ENCODE assay signal across 9 mouse cellular contexts in the genomic region with DNA sequence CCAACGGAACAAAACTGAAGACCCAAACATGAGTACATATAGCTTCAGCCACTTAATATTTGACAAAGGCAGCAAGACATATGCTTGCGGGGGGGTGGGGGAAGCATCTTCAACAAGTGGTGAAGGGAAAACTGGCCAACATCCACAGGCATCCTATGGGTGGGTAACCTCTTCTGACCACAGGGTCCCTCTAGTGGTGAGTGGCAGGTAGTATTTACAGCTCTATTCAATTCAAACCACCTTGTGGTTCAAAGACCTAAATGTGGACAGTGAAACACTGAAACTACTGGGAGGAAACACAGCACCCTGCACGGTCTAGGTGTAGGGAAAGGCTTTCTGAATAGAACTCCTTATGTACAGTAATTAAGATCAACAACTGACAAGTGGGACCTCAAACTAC. TPM values are rescaled to one million over a fixed set of nuclear protein-coding genes. Genes with fewer than 3 reads are reported as not detected.
DNase-seq lines count a peak whose midpoint lies in the region; ATAC-seq and TF ChIP-seq lines count a peak whose summit lies in the region.
"Had no signal": no experiment of that assay in that cellular context is flagged by ENCODE, and none has a peak within 500 bp of the region (broad histone marks: within the 10 kb centered on the region; RNA-seq: fewer than 3 reads in every experiment).

No protein-coding gene starts in this region.

- TF ChIP-seq CTCF in MEL (IDR thresholded peaks at IDR 0.05 in 2 of 3, conservative IDR thresholded peaks at IDR 0.05 in 1 of 3; ENCODE audit: control insufficient read depth in 1 of 3, insufficient read depth in 1 of 3, low read depth in 2 of 3, low read length in 3 of 3, poor library complexity in 1 of 3, severe bottlenecking in 1 of 3) = peak in 1 of 3 experiments; percentile 99; a peak in 2 of 6 replicates

- peak overlapping the region; percentile 81 for H3K27ac ChIP-seq in MEL (ENCODE audit: control insufficient read depth, low read depth, low read length)
- H3K27ac ChIP-seq in hindbrain, embryonic 11.5 days (ENCODE audit: low read depth, low read length) = no peak overlapping the region
- H3K27ac ChIP-seq: hindbrain, embryonic 15.5 days had no signal

- H3K4me3 ChIP-seq in MEL (ENCODE audit: control insufficient read depth in 1 of 2, insufficient read depth in 1 of 2, low read depth in 2 of 2, low read length in 2 of 2) = peak overlapping the region in 1 of 2 experiments; percentile 15; a peak in 1 of 4 replicates
- H3K4me3 ChIP-seq in hindbrain, embryonic 11.5 days (ENCODE audit: low read depth, low read length) = no peak overlapping the region
- H3K4me3 ChIP-seq: hindbrain, embryonic 15.5 days had no signal

- TF ChIP-seq RAD21 in MEL (IDR thresholded peaks at IDR 0.05; ENCODE audit: low read depth, low read length) = no peak

- H3K36me3 ChIP-seq in MEL (ENCODE audit: control insufficient read depth in 1 of 2, insufficient read depth in 2 of 2, low read length in 2 of 2) = peaks cover 0 to 44% of the 10 kb centered on the region in 2 experiments; a peak in 2 of 4 replicates
- no peaks in the 10 kb centered on the region for H3K36me3 ChIP-seq in hindbrain, embryonic 11.5 days (ENCODE audit: control insufficient read depth, insufficient read depth, low read length)

- TF ChIP-seq POLR2A in MEL (IDR thresholded peaks at IDR 0.05; ENCODE audit: control insufficient read depth in 1 of 2, insufficient read depth in 1 of 2, low read depth in 1 of 2, low read length in 2 of 2, poor library complexity in 1 of 2) = no peak

- peak; percentile 26 to 44 for DNase-seq in left cerebral cortex, postnatal 25 days (ENCODE audit: low spot score in 2 of 2)
- no peak for DNase-seq in left cerebral cortex, adult 11 months (ENCODE audit: low spot score)
- DNase-seq in MEL (ENCODE audit: low read depth, low spot score) = peak; percentile 96
- peak; percentile 66 for DNase-seq in c-Kit-positive CD71-positive TER-119-positive erythroid progenitor cells, embryonic 14.5 days (ENCODE audit: low spot score)
- DNase-seq in hindbrain, embryonic 11.5 days (ENCODE audit: low spot score) = peak; percentile 64
- peak; percentile 35 for DNase-seq in thymus, postnatal 4 days
- no peak for DNase-seq in ovary, postnatal 14 days (ENCODE audit: low spot score)

- no peaks in the 10 kb centered on the region for H3K79me2 ChIP-seq in MEL (ENCODE audit: control insufficient read depth, insufficient read depth, low read length, poor library complexity)

- H3K9me3 ChIP-seq in MEL (replicated peaks; ENCODE audit: insufficient read depth, low read length) = no peaks in the 10 kb centered on the region
- no peaks in the 10 kb centered on the region for H3K9me3 ChIP-seq in hindbrain, embryonic 11.5 days (ENCODE audit: control insufficient read depth, low read length)
- H3K9me3 ChIP-seq: hindbrain, embryonic 15.5 days had no signal

- peak overlapping the region; percentile 29; the same call in 1 of the 2 replicates for H3K9ac ChIP-seq in MEL (ENCODE audit: control insufficient read depth, low read depth, low read length, poor library complexity, severe bottlenecking)
- H3K9ac ChIP-seq in hindbrain, embryonic 11.5 days (ENCODE audit: low read depth, low read length) = no peak overlapping the region
- H3K9ac ChIP-seq: hindbrain, embryonic 15.5 days had no signal

- peak; percentile 25; the same call in 1 of the 2 replicates for ATAC-seq in hindbrain, embryonic 11.5 days (ENCODE audit: low FRiP score)
- peak; percentile 85 for ATAC-seq in megakaryocyte, adult 5-6 weeks (ENCODE audit: poor library complexity, severe bottlenecking)

- intact Hi-C loops in left cerebral cortex, postnatal 25 days (cut with DNase I) = loop anchor here (2.0 kb wide), 1 partner anchor 53 kb away; the partner anchor contains the start of gene Pip5k1a

- WGBS in hindbrain, embryonic 11.5 days = 44% methylated on average over 3 of the region's 3 CpGs

- TF ChIP-seq EP300 in MEL (IDR thresholded peaks at IDR 0.05; ENCODE audit: low read depth in 1 of 2, low read length in 2 of 2) = no peak

- H3K4me2 ChIP-seq in hindbrain, embryonic 11.5 days (replicated peaks; ENCODE audit: low read depth, low read length) = no peak overlapping the region
- H3K4me2 ChIP-seq: hindbrain, embryonic 15.5 days had no signal

- H3K4me1 ChIP-seq in MEL (ENCODE audit: control insufficient read depth in 1 of 2, insufficient read depth in 2 of 2, low read length in 2 of 2) = peaks cover 29 to 38% of the 10 kb centered on the region in 2 experiments
- H3K4me1 ChIP-seq in hindbrain, embryonic 11.5 days (replicated peaks; ENCODE audit: control insufficient read depth, insufficient read depth, low read length) = no peaks in the 10 kb centered on the region
- H3K4me1 ChIP-seq: hindbrain, embryonic 15.5 days had no signal

- H3K27me3 ChIP-seq in MEL (ENCODE audit: control insufficient read depth in 1 of 2, insufficient read depth in 2 of 2, low read length in 2 of 2) = no peaks in the 10 kb centered on the region
- no peaks in the 10 kb centered on the region for H3K27me3 ChIP-seq in hindbrain, embryonic 11.5 days (ENCODE audit: control insufficient read depth, insufficient read depth, low read length)

TF ChIP-seq in MEL, 35 proteins besides CTCF, POLR2A, EP300 and RAD21:
- TF ChIP-seq MEF2A (IDR thresholded peaks at IDR 0.05; ENCODE audit: extremely low read depth, insufficient replicate concordance, low read depth, low read length, poor library complexity, severe bottlenecking) (no peak), CHD2 (IDR thresholded peaks at IDR 0.05; ENCODE audit: low read length) (no peak), ZC3H11A (IDR thresholded peaks at IDR 0.05; ENCODE audit: low read depth, low read length) (no peak), GABPA (IDR thresholded peaks at IDR 0.05; ENCODE audit: low read depth, low read length) (no peak), ZNF384 (IDR thresholded peaks at IDR 0.05; ENCODE audit: low read depth, low read length) (no peak), USF1 (IDR thresholded peaks at IDR 0.05; ENCODE audit: low read depth, low read length) (no peak), KAT2A (conservative IDR thresholded peaks at IDR 0.05; ENCODE audit: low read depth, low read length) (no peak), MYC (IDR thresholded peaks at IDR 0.05; ENCODE audit: low read depth, low read length) (no peak), TAL1 (IDR thresholded peaks at IDR 0.05; ENCODE audit: low read length) (no peak), RCOR1 (IDR thresholded peaks at IDR 0.05; ENCODE audit: low read depth, low read length) (no peak), POLR2AphosphoS2 (IDR thresholded peaks at IDR 0.05; ENCODE audit: low read length) (no peak), MYB (IDR thresholded peaks at IDR 0.05; ENCODE audit: low read depth, low read length) (no peak), CHD1 (IDR thresholded peaks at IDR 0.05; ENCODE audit: low read depth, low read length) (no peak), HCFC1 (IDR thresholded peaks at IDR 0.05; ENCODE audit: low read depth, low read length) (no peak), MXI1 (IDR thresholded peaks at IDR 0.05; ENCODE audit: low read depth, low read length) (no peak)

RNA-seq across cellular contexts. Expression of gene Psmd4, which starts 11.3 kb away (rescaled TPM):
- total RNA-seq in left cerebral cortex, postnatal 25 days (2021) = 100 to 1,000 TPM; 154 to 156 TPM
- 631 and 709 TPM in 2 replicates for total RNA-seq in MEL (2012; rRNA removed)
- 100 to 1,000 TPM in 1 of 2 experiments, not detected in 1; 816 TPM for polyA plus RNA-seq in MEL (2012; ENCODE audit: insufficient read depth in 1 of 2, insufficient read length in 2 of 2, low read depth in 1 of 2, low replicate concordance in 2 of 2, missing spikeins in 1 of 2)
- polyA plus RNA-seq in hindbrain, embryonic 11.5 days (2014; fragmentation: Nextera tagmentation; extraction: Ambion mirVana) = 328 and 329 TPM in 2 replicates
- 80.0 and 91.9 TPM in 2 replicates for total RNA-seq in megakaryocyte, adult 5-6 weeks (2015)
- 224 and 226 TPM in 2 replicates for total RNA-seq in megakaryocyte, adult 5-6 weeks (2017)

RNA-seq across cellular contexts. Expression of gene Zfp687, which starts 38.5 kb away (rescaled TPM):
- total RNA-seq in left cerebral cortex, postnatal 25 days (2021) = 10 to 100 TPM; 21.4 to 22.2 TPM
- total RNA-seq in MEL (2012; rRNA removed) = 14.5 and 16.2 TPM in 2 replicates
- polyA plus RNA-seq in MEL (2012; ENCODE audit: insufficient read depth in 1 of 2, insufficient read length in 2 of 2, low read depth in 1 of 2, low replicate concordance in 2 of 2, missing spikeins in 1 of 2) = 10 to 100 TPM in 1 of 2 experiments, not detected in 1; 36.6 TPM
- polyA plus RNA-seq in hindbrain, embryonic 11.5 days (2014; fragmentation: Nextera tagmentation; extraction: Ambion mirVana) = 21.2 and 29.6 TPM in 2 replicates
- 10.0 and 15.7 TPM in 2 replicates for total RNA-seq in megakaryocyte, adult 5-6 weeks (2015)
- total RNA-seq in megakaryocyte, adult 5-6 weeks (2017) = 11.7 and 39.5 TPM in 2 replicates

RNA-seq across cellular contexts. Expression of gene Pip5k1a, which starts 53.0 kb away (rescaled TPM):
- total RNA-seq in left cerebral cortex, postnatal 25 days (2021) = 10 to 100 TPM; 51.1 to 51.7 TPM
- 47.7 and 48.6 TPM in 2 replicates for total RNA-seq in MEL (2012; rRNA removed)
- 100 to 1,000 TPM; 103 to 322 TPM for polyA plus RNA-seq in MEL (2012; ENCODE audit: insufficient read depth in 1 of 2, insufficient read length in 2 of 2, low read depth in 1 of 2, low replicate concordance in 2 of 2, missing spikeins in 1 of 2)
- 14.1 and 15.0 TPM in 2 replicates for polyA plus RNA-seq in hindbrain, embryonic 11.5 days (2014; fragmentation: Nextera tagmentation; extraction: Ambion mirVana)
- 9.7 and 15.8 TPM in 2 replicates for total RNA-seq in megakaryocyte, adult 5-6 weeks (2015)
- total RNA-seq in megakaryocyte, adult 5-6 weeks (2017) = 12.4 and 14.5 TPM in 2 replicates

RNA-seq across cellular contexts. Expression of gene Vps72, which starts 57.1 kb away (rescaled TPM):
- 10 to 100 TPM; 36.2 to 43.7 TPM for total RNA-seq in left cerebral cortex, postnatal 25 days (2021)
- total RNA-seq in MEL (2012; rRNA removed) = 117 and 128 TPM in 2 replicates
- polyA plus RNA-seq in MEL (2012; ENCODE audit: insufficient read depth in 1 of 2, insufficient read length in 2 of 2, low read depth in 1 of 2, low replicate concordance in 2 of 2, missing spikeins in 1 of 2) = 100 to 1,000 TPM; 266 to 416 TPM
- 232 and 236 TPM in 2 replicates for polyA plus RNA-seq in hindbrain, embryonic 11.5 days (2014; fragmentation: Nextera tagmentation; extraction: Ambion mirVana)
- 33.6 and 37.3 TPM in 2 replicates for total RNA-seq in megakaryocyte, adult 5-6 weeks (2015)
- 74.0 and 77.3 TPM in 2 replicates for total RNA-seq in megakaryocyte, adult 5-6 weeks (2017)

Comparison
In these comparisons a context has a peak if more than half of its experiments do, and no peak if none do; other contexts are left out.
1. DNase-seq: peak in left cerebral cortex, postnatal 25 days (2 of 2), MEL (single experiment), c-Kit-positive CD71-positive TER-119-positive erythroid progenitor cells, embryonic 14.5 days (single experiment), hindbrain, embryonic 11.5 days (single experiment) and thymus, postnatal 4 days (single experiment); none in left cerebral cortex, adult 11 months (single experiment) and ovary, postnatal 14 days (single experiment).